Mouse (Mus musculus): ENCODE data around the gene Sptb.
A peak's percentile ranks its signal among the peaks of the same experiment; 100 is the strongest.

The Sptb gene

DNA sequence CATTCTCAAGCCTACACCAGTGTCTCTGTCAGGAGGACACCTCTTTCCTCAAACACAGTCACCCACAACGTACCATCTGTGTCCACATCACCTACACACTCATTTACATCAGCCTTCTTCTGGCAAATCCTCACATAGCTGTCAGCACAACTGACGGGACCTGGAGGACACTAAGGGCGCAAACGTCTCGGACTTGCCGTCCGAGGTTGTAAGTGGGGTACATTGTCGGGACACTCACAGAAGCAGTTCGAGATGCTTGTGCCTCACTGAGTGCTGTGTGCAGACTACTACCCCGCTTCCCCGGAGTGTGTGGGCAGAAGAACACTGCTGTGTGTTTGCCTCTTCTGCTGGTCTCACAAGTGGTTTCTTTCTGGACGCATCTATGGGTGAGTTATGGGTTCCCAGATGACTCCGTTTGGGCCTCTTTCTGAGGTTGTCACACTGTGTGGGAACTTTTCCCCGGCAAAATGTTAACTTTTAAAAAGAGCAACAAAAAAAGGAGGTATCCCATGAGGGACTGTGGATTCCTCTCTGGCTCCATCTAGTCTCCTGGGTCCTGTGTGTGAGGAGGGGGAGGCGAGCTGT is 164.5 kb downstream of the Sptb start:
- no peak for DNase-seq (ENCODE audit: low read depth, low spot score)

GRCm38 (mm10) chr12:76541879-76542278 is 168.5 kb downstream of the Sptb start:
- DNase-seq (ENCODE audit: low read depth, low spot score), result no peak

DNA sequence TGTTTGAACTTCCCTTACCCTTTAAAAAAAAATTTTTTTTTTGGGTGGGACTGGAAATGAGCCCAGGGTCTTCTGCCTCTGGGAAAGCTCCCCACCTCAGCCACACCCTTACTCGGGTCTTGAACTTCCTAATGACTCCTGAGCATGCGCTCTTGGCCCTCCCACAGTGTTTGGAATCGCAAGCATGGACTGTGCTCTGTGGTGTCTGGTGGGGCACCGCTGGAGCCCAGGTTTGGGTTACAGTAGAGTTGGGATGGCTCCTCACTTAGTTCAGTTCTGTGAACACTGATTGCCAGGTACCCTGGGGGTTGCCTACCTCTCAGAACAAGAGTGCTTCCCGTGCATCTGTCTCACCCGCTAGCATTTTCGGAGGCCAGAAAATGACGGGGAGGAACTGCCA is 168.9 kb downstream of the Sptb start:
- DNase-seq (ENCODE audit: low read depth, low spot score), result peak; percentile 83

DNA sequence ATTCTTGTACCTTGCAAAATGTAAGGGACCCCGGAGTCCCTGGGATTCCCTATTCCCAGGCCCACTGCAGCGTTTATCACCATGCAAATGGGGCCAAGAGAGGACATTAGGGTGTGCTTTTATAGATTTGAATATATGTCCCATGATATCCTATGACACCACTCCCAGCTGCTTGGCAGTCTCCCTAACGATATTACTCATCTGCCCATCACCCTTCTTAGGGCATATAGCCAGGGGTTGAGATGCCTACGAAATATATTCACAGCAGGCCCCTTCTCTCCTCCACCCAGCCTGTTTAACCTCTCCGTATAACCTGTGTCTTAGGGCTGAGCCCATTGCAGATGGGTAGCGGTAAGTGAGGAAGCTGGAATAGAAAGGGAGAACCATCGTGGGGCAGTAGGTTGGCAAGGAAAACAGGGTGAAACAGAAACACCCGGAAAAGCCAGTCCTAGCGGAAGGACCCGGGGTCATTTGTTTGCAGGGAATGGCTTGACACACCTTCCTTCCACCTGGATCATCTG is 169.6 kb downstream of the Sptb start:
- no peak for DNase-seq (ENCODE audit: low read depth, low spot score)

- no peak for DNase-seq (ENCODE audit: low read depth, low spot score)
Measured at GRCm38 (mm10) chr12:76540169-76540568, 170.2 kb downstream of the Sptb start.

DNA sequence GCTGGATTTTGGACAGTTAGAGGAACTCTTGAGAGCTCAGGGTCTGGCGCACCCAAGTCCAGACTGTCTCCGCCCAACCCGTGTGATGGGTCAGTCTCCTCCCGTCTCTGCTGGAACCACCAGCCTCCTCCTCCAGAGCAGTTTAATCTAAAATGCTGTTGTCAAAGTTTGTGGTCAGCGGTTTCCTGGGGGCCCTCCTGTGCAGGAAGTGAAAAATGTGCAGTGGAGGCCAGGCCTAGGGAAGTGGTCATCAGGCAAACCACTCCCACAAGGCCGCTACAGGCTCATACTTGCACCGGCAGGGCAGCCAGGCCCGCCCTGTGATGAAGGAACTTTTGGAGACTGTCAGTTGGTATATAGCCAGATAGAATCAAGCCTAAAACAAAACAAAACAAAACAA is 172.9 kb downstream of the Sptb start:
- no peak for DNase-seq (ENCODE audit: low read depth, low spot score)

DNA sequence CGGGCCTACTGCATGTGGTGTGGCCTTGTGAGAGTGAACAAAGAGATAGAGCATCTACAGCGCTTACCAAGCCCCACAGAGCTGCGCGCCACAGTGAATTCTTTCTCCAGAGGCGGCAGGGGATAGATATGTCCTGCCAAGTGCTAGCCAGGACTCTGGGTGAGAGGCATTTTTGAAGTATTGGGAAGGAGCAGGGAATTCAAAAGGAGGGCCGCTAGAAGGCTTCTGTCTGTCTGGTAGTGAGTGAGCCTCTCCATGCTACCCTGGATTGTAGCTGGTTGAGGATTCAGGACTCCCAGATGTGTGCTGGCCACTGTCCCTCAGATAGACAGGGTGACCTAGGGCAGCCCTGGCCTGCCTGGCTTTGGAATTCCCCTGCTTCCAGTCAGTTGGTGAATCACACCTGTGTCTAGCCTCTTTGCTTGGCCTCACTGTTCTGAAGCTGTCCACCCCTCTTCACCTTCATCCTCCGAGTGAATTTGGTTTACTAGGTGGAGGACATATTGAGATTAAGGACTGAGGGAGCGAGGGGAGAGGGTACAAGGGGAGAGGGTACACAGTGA is 173.7 kb downstream of the Sptb start:
- DNase-seq (ENCODE audit: low read depth, low spot score), result no peak

- DNase-seq (ENCODE audit: low read depth, low spot score), result no peak
Measured at GRCm38 (mm10) chr12:76535471-76535900, 174.9 kb downstream of the Sptb start.

GRCm38 (mm10) chr12:76534641-76535283 is 175.6 kb downstream of the Sptb start:
- DNase-seq (ENCODE audit: low read depth, low spot score), result peak; percentile 36

DNA sequence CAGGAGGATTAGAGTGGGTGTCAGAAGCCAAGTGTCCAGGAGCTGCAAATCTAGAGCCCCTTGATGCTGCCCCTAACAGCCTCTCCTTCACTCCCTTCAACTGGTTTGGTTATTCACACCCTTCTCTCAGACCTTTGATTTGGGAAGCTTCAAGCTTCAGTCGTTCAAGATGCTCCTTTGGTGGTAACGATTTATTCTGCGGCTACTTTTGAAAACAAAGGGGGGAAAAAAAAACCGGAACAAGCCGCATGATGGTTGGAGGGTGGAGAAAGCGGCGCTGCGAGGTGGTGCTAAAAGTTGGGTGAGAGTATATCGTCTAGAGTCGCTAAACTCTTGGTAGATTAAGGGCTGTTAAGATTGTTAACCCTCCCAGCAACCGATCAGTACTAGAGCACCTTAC is 176.1 kb downstream of the Sptb start:
- no peak for DNase-seq (ENCODE audit: low read depth, low spot score)

GRCm38 (mm10) chr12:76533377-76534222 is 176.7 kb downstream of the Sptb start:
- peak; percentile 92 for DNase-seq (ENCODE audit: low read depth, low spot score)

DNA sequence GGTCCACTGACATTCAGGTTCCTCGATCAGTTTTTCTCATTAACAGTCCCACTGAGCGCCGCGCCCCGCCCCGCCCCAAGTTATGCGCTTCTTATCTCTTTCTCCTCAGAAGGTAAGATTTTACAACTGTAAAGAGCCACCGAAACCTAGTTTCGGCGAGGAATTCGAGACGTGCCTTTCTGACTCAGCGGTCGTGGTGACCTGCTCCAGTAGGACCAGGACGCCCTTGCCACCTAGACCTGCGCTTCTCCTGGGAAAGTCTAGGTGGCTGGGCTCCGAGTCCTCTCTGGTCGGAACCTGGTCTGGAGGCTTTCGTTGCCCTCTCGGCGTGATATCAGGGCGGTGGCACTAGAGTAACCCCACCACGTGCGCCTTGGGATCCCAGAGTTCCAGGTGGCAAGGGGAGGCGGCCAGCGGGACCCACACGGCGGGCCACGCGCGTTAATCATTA is 177.4 kb downstream of the Sptb start:
- peak; percentile 81 for DNase-seq (ENCODE audit: low read depth, low spot score)

GRCm38 (mm10) chr12:76531986-76532925 is 178.1 kb downstream of the Sptb start:
- DNase-seq (ENCODE audit: low read depth, low spot score), result peak; percentile 91

GRCm38 (mm10) chr12:76530580-76531139 is 179.7 kb downstream of the Sptb start, which contains the start of gene Plekhg3:
Gene Plekhg3, plus strand, starts transcription at chr12:76530891.
- no peak for DNase-seq (ENCODE audit: low read depth, low spot score)

All from R1 (cell line).